Mouse (Mus musculus) lung, postnatal 0 days (tissue): ENCODE measurements around the gene Ankfn1. TPM values are rescaled to one million over a fixed set of nuclear protein-coding genes. Genes with fewer than 3 reads are reported as not detected.

Experiments
- ATAC-seq: fragments of 200-750 bp; cut with Nextera tagmentation; 2 replicates; pipeline ENCODE4 v1.8.0; 2017; ENCODE audit warnings: moderate library complexity
- DNase-seq: peaks from one replicate; pipeline ENCODE4 v3.0.0-alpha.2; 2016; ENCODE audit warnings: low spot score
- H3K27ac ChIP-seq: fragments of 300-500 bp; sonication (generic); 2 replicates; pipeline ENCODE4 v1.5.1; 2014; ENCODE audit warnings: antibody characterized with exemption, mild to moderate bottlenecking, low read length, mixed read lengths
- H3K27me3 ChIP-seq: fragments of 300-500 bp; sonication (generic); replicated peaks from 2 replicates; pipeline ENCODE4 v1.6.1; 2014; ENCODE audit warnings: low read length, mixed read lengths; ENCODE audit not compliant: insufficient read depth
- H3K36me3 ChIP-seq: fragments of 300-500 bp; sonication (generic); 2 replicates; pipeline ENCODE4 v1.6.1; 2014; ENCODE audit warnings: low read length, mixed read lengths; ENCODE audit not compliant: insufficient read depth
- H3K4me1 ChIP-seq: fragments of 300-500 bp; sonication (generic); 2 replicates; pipeline ENCODE4 v1.6.1; 2014; ENCODE audit warnings: antibody characterized with exemption, low read depth, low read length, mixed read lengths; ENCODE audit not compliant: insufficient read depth
- H3K4me2 ChIP-seq: fragments of 300-500 bp; sonication (generic); replicated peaks from 2 replicates; pipeline ENCODE4 v1.6.1; 2014; ENCODE audit warnings: low read depth, mild to moderate bottlenecking, low read length, moderate library complexity, mixed read lengths
- H3K4me3 ChIP-seq: fragments of 300-500 bp; sonication (generic); 2 replicates; pipeline ENCODE4 v1.5.1; 2014; ENCODE audit warnings: low read depth, low read length
- H3K9ac ChIP-seq: fragments of 300-500 bp; sonication (generic); replicated peaks from 2 replicates; pipeline ENCODE4 v1.6.1; 2014; ENCODE audit warnings: low read depth, mild to moderate bottlenecking
- H3K9me3 ChIP-seq: fragments of 300-500 bp; sonication (generic); 2 replicates; pipeline ENCODE4 v1.6.1; 2016; ENCODE audit warnings: low read length, mixed read lengths
- CTCF ChIP-seq: IDR thresholded peaks from 2 replicates; pipeline ENCODE4 v1.5.1; 2016; ENCODE audit warnings: antibody characterized with exemption, mild to moderate bottlenecking
- EP300 ChIP-seq: IDR thresholded peaks from 2 replicates; pipeline ENCODE4 v1.6.1; 2016; ENCODE audit warnings: antibody characterized with exemption, mild to moderate bottlenecking, control low read depth
- WGBS: fragments of 180-500 bp; shearing (Covaris S2); extraction: QIAGEN DNeasy Blood & Tissue Kit; methylation state at CpG from one replicate; pipeline ENCODE4 v1.1.7; 2014; 5-methylcytosine and 5-hydroxymethylcytosine counted together
- polyA plus RNA-seq: library from polyadenylated mRNA; unstranded; fragments of >200 nt; fragmentation: Nextera tagmentation; extraction: Ambion mirVana; gene quantifications from 2 replicates; pipeline ENCODE4 v1.2.1, GENCODE M21; 2015

Ankfn1 gene
- polyA plus RNA-seq, 1 experiment from 2014 or later, result 0.85 TPM

- no peak for TF ChIP-seq EP300
- TF ChIP-seq CTCF, result no peak
- Histone ChIP-seq H3K4me2 (0 out of 2 replicates have a peak overlapping the region, but pooled peaks have one; percentile 1), H3K9me3 (no peaks in the 10 kb centered on the region), H3K36me3 (no peaks in the 10 kb centered on the region), H3K4me1 (no peaks in the 10 kb centered on the region), H3K27ac (no peak overlapping the region), H3K27me3 (no peaks in the 10 kb centered on the region), H3K4me3 (no peak overlapping the region), H3K9ac (no peak overlapping the region)
- no peak for DNase-seq
- no peak for ATAC-seq
- WGBS, result 31% methylated on average over 18 of the region's 18 CpGs
Measured at GRCm38 (mm10) chr11:89696431-89697403, 80.7 kb downstream of the Ankfn1 start.

DNA sequence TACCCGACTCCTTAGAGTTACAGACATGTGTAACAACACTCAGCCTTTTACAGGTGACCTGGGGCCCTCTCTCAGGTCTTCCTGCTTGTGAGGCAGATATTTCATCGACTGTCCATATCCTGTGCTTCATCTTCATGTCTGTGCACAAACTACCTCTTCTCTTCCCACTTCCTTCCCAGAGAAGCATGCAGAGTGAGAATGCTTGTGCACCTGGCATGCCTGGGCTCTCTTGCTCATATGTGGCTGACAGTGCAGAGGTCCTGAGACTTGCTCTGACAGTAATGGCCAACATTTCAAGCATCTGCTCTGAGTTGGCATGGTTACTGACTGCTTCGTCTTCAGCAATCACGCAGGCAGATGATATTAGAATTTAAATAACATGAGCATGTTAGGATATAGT, 83.8 kb downstream of the Ankfn1 start:
- Histone ChIP-seq H3K27me3 (no peaks in the 10 kb centered on the region), H3K4me2 (no peak overlapping the region), H3K9ac (no peak overlapping the region), H3K27ac (no peak overlapping the region), H3K4me3 (no peak overlapping the region), H3K4me1 (no peaks in the 10 kb centered on the region), H3K36me3 (no peaks in the 10 kb centered on the region), H3K9me3 (no peaks in the 10 kb centered on the region)
- ATAC-seq (no peak), DNase-seq (no peak)
- WGBS, result 75% methylated on average over 4 of the region's 4 CpGs
- TF ChIP-seq EP300 (no peak), CTCF (no peak)

- Histone ChIP-seq H3K9me3 (no peaks in the 10 kb centered on the region), H3K9ac (no peak overlapping the region), H3K4me1 (0 out of 2 replicates have a peak, but pooled peaks cover under 1% of the 10 kb centered on the region), H3K27me3 (no peaks in the 10 kb centered on the region), H3K27ac (no peak overlapping the region), H3K36me3 (no peaks in the 10 kb centered on the region), H3K4me3 (no peak overlapping the region), H3K4me2 (no peak overlapping the region)
- DNase-seq (peak; percentile 64), ATAC-seq (peak; percentile 75)
- WGBS, result 47% methylated on average over 2 of the region's 2 CpGs
- TF ChIP-seq EP300 (no peak), CTCF (no peak)
Measured at GRCm38 (mm10) chr11:89676922-89677321, 100.5 kb downstream of the Ankfn1 start.

DNA sequence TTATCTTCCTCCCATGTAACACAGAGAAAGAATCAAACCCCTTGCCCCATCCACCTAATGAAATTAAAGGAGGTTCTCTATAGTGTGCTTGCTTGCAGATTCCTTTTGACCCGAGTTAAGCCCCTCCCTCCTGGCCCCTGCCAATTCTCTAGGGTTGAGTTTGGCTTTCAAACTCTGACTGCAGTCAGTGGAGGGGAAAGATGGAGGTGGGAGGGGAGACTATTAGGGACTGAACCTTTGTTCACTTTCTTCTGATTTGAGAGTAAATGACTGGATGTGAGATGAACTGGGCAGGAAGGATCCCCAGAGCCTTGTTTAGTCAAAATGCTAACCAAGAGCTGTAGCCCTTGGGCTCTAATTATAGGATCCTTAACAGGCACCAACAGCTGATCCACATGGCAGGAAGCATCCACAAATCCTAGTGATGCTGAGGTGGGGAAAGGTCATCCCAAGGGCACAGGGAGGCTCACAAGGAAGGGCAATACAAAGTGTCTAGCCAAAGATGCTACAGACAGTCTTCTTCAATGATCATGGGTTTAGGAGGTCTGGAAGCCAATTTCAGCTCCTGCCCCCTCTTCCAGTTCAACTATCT, 103.4 kb downstream of the Ankfn1 start:
- Histone ChIP-seq H3K27me3 (no peaks in the 10 kb centered on the region), H3K27ac (no peak overlapping the region), H3K4me3 (no peak overlapping the region), H3K4me1 (0 out of 2 replicates have a peak, but pooled peaks cover 2% of the 10 kb centered on the region), H3K36me3 (no peaks in the 10 kb centered on the region), H3K9ac (no peak overlapping the region), H3K4me2 (no peak overlapping the region), H3K9me3 (no peaks in the 10 kb centered on the region)
- TF ChIP-seq CTCF (no peak), EP300 (no peak)
- 19% methylated on average over 1 of the region's 1 CpGs for WGBS
- no peak for DNase-seq
- no peak for ATAC-seq

- 0 out of 2 replicates have a peak, but pooled peaks have one; percentile 49 for TF ChIP-seq EP300
- no peak for TF ChIP-seq CTCF
- peak; percentile 61 for ATAC-seq
- Histone ChIP-seq H3K27me3 (no peaks in the 10 kb centered on the region), H3K9ac (no peak overlapping the region), H3K4me1 (0 out of 2 replicates have a peak, but pooled peaks cover 2% of the 10 kb centered on the region), H3K36me3 (no peaks in the 10 kb centered on the region), H3K27ac (0 out of 2 replicates have a peak overlapping the region, but pooled peaks have one; percentile 9), H3K4me3 (no peak overlapping the region), H3K9me3 (no peaks in the 10 kb centered on the region), H3K4me2 (no peak overlapping the region)
- WGBS, result 37% methylated on average over 3 of the region's 3 CpGs
- DNase-seq, result peak; percentile 22
Measured at GRCm38 (mm10) chr11:89672510-89673085, 104.9 kb downstream of the Ankfn1 start.
